Mouse (Mus musculus) liver, adult 2 months (tissue): Measurements from ENCODE around the gene Svip. TPM values are rescaled to one million over a fixed set of nuclear protein-coding genes. Genes with fewer than 3 reads are reported as not detected.

Experiments
- DNase-seq: peaks from one replicate; pipeline ENCODE4 v3.0.0-alpha.2; 2011; ENCODE audit warnings: low read depth, low spot score; ENCODE audit errors: extremely low read depth
- H3K27ac ChIP-seq: fragments of 200-500 bp; replicated peaks from 2 replicates; pipeline ENCODE4 v1.5.1; 2012; ENCODE audit warnings: low read depth, mild to moderate bottlenecking, control low read depth, inconsistent platforms, low read length; ENCODE audit not compliant: insufficient read depth
- H3K27me3 ChIP-seq: fragments of 200-500 bp; 2 replicates; pipeline ENCODE4 v1.6.1; 2012; ENCODE audit warnings: mild to moderate bottlenecking, moderate library complexity, low read length, inconsistent platforms; ENCODE audit not compliant: control insufficient read depth, insufficient read depth
- H3K36me3 ChIP-seq: fragments of 200-500 bp; 2 replicates; pipeline ENCODE4 v1.6.1; 2012; ENCODE audit warnings: low read length, inconsistent platforms; ENCODE audit not compliant: control insufficient read depth, insufficient read depth
- H3K4me1 ChIP-seq: fragments of 200-500 bp; 2 replicates; pipeline ENCODE4 v1.6.1; 2011; ENCODE audit warnings: low read length; ENCODE audit not compliant: control insufficient read depth, insufficient read depth
- H3K4me3 ChIP-seq: fragments of 200-500 bp; 2 replicates; pipeline ENCODE4 v1.5.1; 2011; ENCODE audit warnings: low read depth, mild to moderate bottlenecking, control low read depth, low read length, moderate library complexity; ENCODE audit not compliant: insufficient read depth
- H3K79me2 ChIP-seq: fragments of 200-500 bp; 2 replicates; pipeline ENCODE4 v1.6.1; 2012; ENCODE audit warnings: inconsistent platforms, mild to moderate bottlenecking, low read length, moderate library complexity; ENCODE audit not compliant: control insufficient read depth, insufficient read depth
- H3K9ac ChIP-seq: fragments of 200-500 bp; 2 replicates; pipeline ENCODE4 v1.6.1; 2012; ENCODE audit warnings: low read depth, mild to moderate bottlenecking, control low read depth, inconsistent platforms, low read length
- CTCF ChIP-seq: fragments of 200-500 bp; IDR thresholded peaks from 2 replicates; pipeline ENCODE4 v1.5.1; 2011; ENCODE audit warnings: low read depth, low read length, control low read depth
- POLR2A ChIP-seq: fragments of 200-500 bp; IDR thresholded peaks from 2 replicates; pipeline ENCODE4 v1.6.1; 2011; ENCODE audit warnings: low read length, control low read depth; ENCODE audit not compliant: insufficient read depth; ENCODE audit errors: extremely low read depth
- WGBS: fragments of 180-500 bp; shearing (Covaris S2); methylation state at CpG from one replicate; pipeline ENCODE4 v1.1.7; 2018; 5-methylcytosine and 5-hydroxymethylcytosine counted together
- polyA plus RNA-seq: library from polyadenylated mRNA; depleted of rRNA; stranded (reverse); fragments of >200 nt; gene quantifications from 2 replicates; pipeline ENCODE4 v1.2.3, GENCODE M21; 2012; rRNA removed
- total RNA-seq: library from RNA; depleted of rRNA; stranded (reverse); fragments of >200 nt; gene quantifications from 2 replicates; pipeline ENCODE4 v1.2.3, GENCODE M21; 2014; rRNA removed

Gene Svip
- total RNA-seq: 12.7 and 15.9 TPM in 2 replicates
- 4.4 and 5.6 TPM in 2 replicates for polyA plus RNA-seq

GRCm38 (mm10) chr7:52005511-52006295 lies at the start of gene Svip:
Gene Svip (minus strand): TSS chr7:52006018.
- H3K9ac ChIP-seq: peak within 1 kb of the TSS; percentile 81
- DNase-seq: no peak
- H3K4me1 ChIP-seq: no peaks in the 10 kb centered on the region
- no peaks in the 10 kb centered on the region for H3K36me3 ChIP-seq
- H3K79me2 ChIP-seq: no peaks in the 10 kb centered on the region
- H3K27ac ChIP-seq: peak within 1 kb of the TSS; percentile 61
- H3K4me3 ChIP-seq: peak within 1 kb of the TSS; percentile 89
- no peaks in the 10 kb centered on the region for H3K27me3 ChIP-seq
- no peak for TF ChIP-seq CTCF
- peak; percentile 44; the same call in 1 of the 2 replicates for TF ChIP-seq POLR2A
- under 1% methylated on average over 42 of the region's 47 CpGs for WGBS

GRCm38 (mm10) chr7:52037600-52038582 lies 32.1 kb upstream of the Svip start:
- no peaks in the 10 kb centered on the region for H3K27me3 ChIP-seq
- H3K4me1 ChIP-seq: no peaks in the 10 kb centered on the region
- H3K9ac ChIP-seq: no peak overlapping the region
- DNase-seq: peak; percentile 37
- no peak for TF ChIP-seq CTCF
- no peak overlapping the region for H3K4me3 ChIP-seq
- 45% methylated on average over 8 of the region's 8 CpGs for WGBS
- H3K79me2 ChIP-seq: no peaks in the 10 kb centered on the region
- H3K36me3 ChIP-seq: no peaks in the 10 kb centered on the region
- H3K27ac ChIP-seq: no peak overlapping the region

DNA sequence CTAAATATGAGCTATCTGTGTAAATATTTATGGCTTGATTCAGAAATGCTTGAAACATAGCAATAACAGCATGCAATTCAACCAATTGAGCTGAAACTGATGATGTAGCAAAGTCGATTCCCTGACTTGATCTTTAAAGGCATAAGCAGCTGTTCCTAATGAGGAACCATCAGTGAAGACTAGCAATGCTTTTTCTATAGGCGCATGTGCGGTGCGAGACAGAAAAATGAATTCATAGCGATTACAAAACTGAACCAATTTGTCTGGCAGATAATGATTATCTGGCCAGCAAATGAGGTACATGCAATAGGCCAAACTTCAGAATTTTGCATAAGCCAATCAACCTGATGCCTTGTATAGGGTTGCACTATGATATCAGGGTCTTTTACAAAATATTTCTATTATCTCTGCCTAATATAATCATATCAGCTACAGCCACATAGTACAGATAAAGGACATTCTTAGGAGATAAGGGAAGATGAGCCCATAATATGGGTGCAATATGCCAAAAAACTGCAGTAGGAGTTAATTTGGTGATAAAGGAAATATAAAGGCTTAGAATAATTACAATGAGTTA lies 18.3 kb upstream of the Svip start:
- Histone ChIP-seq H3K36me3 (no peaks in the 10 kb centered on the region), H3K4me3 (no peak overlapping the region), H3K4me1 (no peaks in the 10 kb centered on the region), H3K27ac (no peak overlapping the region), H3K9ac (no peak overlapping the region), H3K27me3 (no peaks in the 10 kb centered on the region), H3K79me2 (no peaks in the 10 kb centered on the region)
- no peak for DNase-seq
- TF ChIP-seq CTCF: no peak
- no peak for TF ChIP-seq POLR2A
- WGBS: 90% methylated on average over 5 of the region's 5 CpGs

DNA sequence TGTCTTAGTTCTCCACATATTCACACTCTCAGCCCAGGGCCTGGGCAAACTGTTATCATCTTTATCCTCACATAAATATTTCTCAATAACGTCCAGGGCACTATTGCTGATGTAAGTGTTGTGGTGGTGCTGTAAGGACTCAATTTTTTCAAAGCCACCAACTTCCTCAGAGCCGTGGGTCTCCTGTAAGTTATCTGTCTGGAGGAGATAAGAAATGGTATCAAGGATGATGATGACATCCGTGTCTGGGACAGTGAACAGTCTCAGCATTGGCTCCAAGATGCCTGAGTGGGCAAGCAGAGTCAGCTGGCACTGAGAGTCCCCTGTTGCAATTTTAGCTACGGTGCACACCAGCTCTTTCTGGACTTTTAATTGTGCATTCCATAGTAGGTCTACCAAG lies 16.2 kb upstream of the Svip start:
- H3K4me3 ChIP-seq: no peak overlapping the region
- no peaks in the 10 kb centered on the region for H3K79me2 ChIP-seq
- H3K4me1 ChIP-seq: no peaks in the 10 kb centered on the region
- no peak overlapping the region for H3K27ac ChIP-seq
- TF ChIP-seq POLR2A (no peak), CTCF (no peak)
- H3K27me3 ChIP-seq: no peaks in the 10 kb centered on the region
- H3K36me3 ChIP-seq: no peaks in the 10 kb centered on the region
- no peak overlapping the region for H3K9ac ChIP-seq
- DNase-seq: no peak
- 74% methylated on average over 4 of the region's 4 CpGs for WGBS

DNA sequence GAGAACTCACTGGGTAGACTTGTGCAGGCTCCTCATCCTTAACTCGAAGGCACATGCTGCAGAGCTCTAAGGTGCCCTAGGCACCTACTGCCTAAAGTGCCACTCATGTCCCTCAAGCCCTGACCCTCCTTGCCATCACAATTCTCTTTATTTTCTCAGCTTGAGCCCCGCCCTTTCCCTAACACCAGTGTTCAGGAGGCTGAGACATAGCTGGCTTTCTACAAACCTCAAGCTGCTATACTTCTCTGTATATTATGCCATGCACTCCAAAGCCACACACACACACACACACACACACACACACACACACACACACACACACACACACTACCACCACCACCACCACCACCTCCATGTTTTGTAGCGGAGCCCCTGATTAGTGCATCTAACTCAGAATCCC lies 9.8 kb upstream of the Svip start, which contains the start of gene 1700015G11Rik:
Gene 1700015G11Rik (minus strand): TSS at position 101 of the 400 bp plus-strand sequence.
- Histone ChIP-seq H3K4me1 (no peaks in the 10 kb centered on the region), H3K36me3 (no peaks in the 10 kb centered on the region), H3K27me3 (no peaks in the 10 kb centered on the region), H3K4me3 (no peak within 1 kb of the TSS), H3K27ac (no peak within 1 kb of the TSS), H3K9ac (no peak within 1 kb of the TSS), H3K79me2 (no peaks in the 10 kb centered on the region)
- DNase-seq: no peak
- 81% methylated on average over 3 of the region's 3 CpGs for WGBS
- TF ChIP-seq POLR2A (no peak), CTCF (no peak)
